Mouse (Mus musculus) mesoderm, embryonic 11.5 days (tissue): ENCODE measurements at regions not wholly inside any gene's neighbourhood (a gene's known extent, or its start where the extent isn't known, plus 50 kb on each side); places are given as distances from the start of the nearest gene placed in this dataset.
"Not testable (repeated sequence)": the region's sequence is repeated elsewhere in the genome, so short reads cannot be mapped to it uniquely, and the experiment has no call there.

Source experiments
- DNase-seq: peaks from one replicate; pipeline ENCODE4 v3.0.0-alpha.2; 2012; ENCODE audit warnings: low read depth, low spot score

GRCm38 (mm10) chr14:14478159-14478558 lies 77.1 kb downstream of the Olfr721-ps1 start:
- DNase-seq: not testable (repeated sequence)

GRCm38 (mm10) chr14:14481840-14482239 lies 80.7 kb downstream of the Olfr721-ps1 start:
- peak; percentile 10 for DNase-seq

DNA sequence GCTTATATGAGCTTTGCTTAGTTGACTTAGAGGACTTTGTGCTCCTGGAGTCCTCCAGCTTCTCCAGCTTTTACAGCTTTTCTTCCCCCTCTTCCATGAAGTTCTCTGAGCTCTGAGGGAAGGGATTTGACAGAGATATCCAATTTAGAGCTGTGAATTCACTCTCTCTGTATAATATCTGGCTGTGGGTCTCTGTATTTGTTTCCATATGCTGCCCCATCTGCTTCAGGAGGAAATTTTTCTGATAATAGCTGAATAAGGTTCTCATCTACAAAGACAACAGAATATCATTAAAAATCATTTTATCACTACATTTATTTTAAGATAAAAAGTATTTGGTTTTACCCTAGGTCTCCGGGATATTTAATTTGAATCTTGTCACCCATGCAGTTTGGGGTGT lies 85.3 kb downstream of the Olfr721-ps1 start:
- no peak for DNase-seq

- DNase-seq: no peak
Measured at GRCm38 (mm10) chr14:14490501-14490900, 89.4 kb downstream of the Olfr721-ps1 start.

GRCm38 (mm10) chr14:14492041-14492440 lies 90.9 kb downstream of the Olfr721-ps1 start:
- no peak for DNase-seq

DNA sequence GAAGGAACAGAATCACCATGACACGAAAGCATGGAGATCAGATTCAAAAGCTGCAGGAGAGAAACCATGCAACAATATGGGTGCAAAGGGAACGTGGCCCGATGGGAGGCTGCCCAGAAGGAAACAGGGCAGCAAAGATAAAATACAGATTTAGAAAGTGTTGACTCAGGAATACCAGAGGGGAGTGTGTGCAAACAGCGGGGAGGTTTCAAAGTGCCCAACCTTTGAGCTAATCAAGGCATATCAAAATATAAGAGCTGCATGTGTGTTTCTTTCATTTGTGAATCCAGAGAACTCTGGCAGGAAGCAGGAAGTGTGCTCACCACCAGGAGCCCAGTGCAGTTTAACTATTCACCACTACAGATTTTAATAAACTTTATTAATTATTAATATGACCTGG lies 110.8 kb downstream of the Olfr721-ps1 start:
- no peak for DNase-seq

DNA sequence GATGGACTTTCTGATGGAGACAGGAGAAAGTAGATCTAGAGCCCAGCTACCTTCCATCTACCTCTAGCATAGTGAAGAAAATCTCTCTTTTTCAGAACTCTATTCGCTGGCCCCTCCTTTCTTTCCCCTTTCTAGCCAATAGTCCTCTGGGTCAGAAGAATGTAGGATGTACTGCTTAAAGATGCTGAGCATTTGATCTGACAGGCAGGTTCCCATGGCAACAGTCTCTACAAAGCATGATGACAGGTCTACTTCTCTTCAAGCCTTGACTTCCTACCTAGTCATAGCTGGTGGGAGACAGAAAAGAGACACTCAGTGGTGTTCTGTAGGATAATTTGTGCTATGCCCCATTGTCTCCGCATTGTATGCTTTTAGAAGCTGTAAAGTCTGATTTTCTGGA lies 112.0 kb downstream of the Olfr721-ps1 start:
- no peak for DNase-seq

DNA sequence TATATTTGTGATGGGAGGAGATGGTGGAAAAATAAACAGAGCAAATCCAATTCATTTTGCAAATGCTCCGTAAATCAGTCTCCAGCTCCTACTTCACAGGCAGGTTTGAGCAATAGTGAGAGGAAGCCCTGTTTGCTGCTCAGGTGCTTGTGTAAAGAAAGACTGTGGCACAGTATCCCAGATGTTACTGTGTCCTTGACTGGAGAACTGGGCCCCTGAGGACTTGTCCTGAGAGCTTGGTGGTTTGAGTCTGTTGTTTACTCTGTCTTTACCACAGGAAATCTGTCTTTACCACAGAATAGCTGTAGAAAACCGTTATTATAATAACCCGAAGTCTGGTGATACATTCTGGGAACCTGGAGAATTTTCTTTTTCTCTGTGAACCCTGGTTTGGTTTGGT lies 112.4 kb downstream of the Olfr721-ps1 start:
- DNase-seq: no peak

DNA sequence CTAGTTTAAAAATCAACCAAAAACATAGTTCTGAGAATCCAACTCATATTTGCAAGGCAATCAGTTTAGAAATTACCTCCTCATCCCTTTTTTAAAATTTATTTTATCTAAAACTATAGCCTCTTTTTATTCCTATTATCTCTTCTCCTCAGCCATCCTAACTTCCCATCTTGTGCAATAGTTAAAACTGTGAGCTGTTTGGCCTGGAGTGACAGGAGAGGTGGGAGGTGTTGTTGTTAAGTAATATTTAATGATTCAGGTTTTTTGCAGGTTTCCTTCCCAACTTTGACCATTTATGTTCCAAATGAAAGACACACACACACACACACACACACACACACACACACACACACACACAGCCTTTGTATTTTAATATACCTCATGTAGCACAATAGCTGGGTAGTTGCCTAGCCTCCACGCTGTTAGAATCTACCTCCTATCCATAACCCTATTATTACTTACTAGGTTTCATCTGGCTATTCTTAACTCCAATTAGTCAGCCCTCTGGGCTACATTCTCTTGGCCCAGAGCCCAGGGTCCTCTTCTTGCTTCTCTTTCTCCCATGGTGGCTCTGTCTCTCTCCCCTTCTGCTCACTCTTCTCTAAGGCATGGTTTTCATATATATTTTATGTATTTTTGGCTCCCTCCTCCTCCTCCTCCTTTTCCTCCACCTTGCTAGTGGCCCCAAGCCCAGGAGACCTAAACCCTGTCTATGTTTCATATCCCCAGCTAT lies 113.5 kb downstream of the Olfr721-ps1 start:
- no peak for DNase-seq

- no peak for DNase-seq
Measured at GRCm38 (mm10) chr14:14515363-14515762, 114.3 kb downstream of the Olfr721-ps1 start.

- DNase-seq: no peak
Measured at GRCm38 (mm10) chr14:14515918-14516317, 114.8 kb downstream of the Olfr721-ps1 start.

GRCm38 (mm10) chr14:14518027-14518426 lies 116.9 kb downstream of the Olfr721-ps1 start:
- DNase-seq: no peak

GRCm38 (mm10) chr14:14518841-14519240 lies 117.7 kb downstream of the Olfr721-ps1 start:
- no peak for DNase-seq

- no peak for DNase-seq
Measured at GRCm38 (mm10) chr14:14520195-14520594, 119.1 kb downstream of the Olfr721-ps1 start.

DNA sequence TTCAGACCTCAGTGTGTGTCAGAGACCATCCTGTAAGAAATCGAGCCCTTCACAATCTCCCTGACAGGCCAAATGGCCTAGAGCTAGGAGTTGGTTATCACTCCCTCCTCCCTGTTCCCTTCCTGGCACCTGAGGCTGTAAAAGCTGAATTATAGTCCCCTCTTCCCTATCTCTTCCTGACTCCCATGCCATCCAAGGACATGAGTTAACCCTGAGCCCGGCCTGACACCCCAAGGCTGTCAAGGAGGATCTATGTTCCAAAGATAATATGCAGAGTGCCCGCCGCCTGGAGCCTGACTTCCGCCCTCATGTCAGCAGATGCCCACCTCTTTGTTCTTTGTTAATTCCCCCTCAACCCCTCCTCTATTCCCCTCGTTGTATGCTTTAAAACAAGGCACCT lies 120.2 kb downstream of the Olfr721-ps1 start:
- not testable (repeated sequence) for DNase-seq

- DNase-seq: no peak
Measured at GRCm38 (mm10) chr14:14525225-14525624, 124.1 kb downstream of the Olfr721-ps1 start.

DNA sequence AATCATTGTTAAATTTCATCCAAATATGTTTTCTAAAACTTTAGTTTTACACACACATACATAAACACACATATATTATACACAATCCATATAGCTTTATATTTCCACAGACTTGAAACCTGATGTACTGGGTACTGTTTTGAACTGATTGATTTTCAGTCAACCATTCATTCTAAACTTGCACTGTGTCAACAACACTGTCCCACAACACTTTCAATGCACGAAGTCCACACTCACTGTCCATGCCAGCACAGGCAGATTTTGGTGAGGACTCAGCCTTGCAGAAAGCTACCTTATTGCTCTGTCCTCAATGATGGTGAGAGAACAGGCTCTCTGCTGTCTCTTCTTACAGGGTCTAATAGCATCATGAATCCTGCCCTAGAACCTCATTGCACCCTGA lies 127.3 kb downstream of the Olfr721-ps1 start:
- no peak for DNase-seq

GRCm38 (mm10) chr14:14541206-14541605 lies 140.1 kb downstream of the Olfr721-ps1 start:
- no peak for DNase-seq

- no peak for DNase-seq
Measured at GRCm38 (mm10) chr14:14541705-14542104, 140.6 kb downstream of the Olfr721-ps1 start.

GRCm38 (mm10) chr14:14544236-14544635 lies 143.1 kb downstream of the Olfr721-ps1 start:
- DNase-seq: no peak

GRCm38 (mm10) chr14:14552201-14552600 lies 149.9 kb upstream of the Slc4a7 start:
- no peak for DNase-seq

DNA sequence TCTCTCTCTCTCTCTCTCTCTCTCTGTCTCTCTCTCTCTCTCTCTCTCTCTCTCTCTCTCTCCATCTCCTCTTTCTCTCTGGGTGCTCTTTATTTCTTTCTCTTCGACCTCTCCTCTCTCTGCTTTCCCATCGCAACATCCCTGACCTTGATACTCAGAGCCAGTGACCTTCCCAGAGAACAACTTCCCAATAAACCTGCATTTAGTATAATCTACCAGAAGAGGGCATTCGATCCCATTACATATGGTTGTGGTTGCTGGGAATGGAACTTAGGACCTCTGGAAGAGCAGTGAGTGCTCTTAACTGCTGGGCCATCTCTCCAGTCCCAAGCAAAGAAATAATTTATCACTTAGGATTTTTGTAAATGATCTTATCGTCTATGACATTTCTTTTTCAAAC lies 127.2 kb upstream of the Slc4a7 start:
- DNase-seq: no peak

- no peak for DNase-seq
Measured at GRCm38 (mm10) chr14:14591939-14592338, 110.1 kb upstream of the Slc4a7 start.

DNA sequence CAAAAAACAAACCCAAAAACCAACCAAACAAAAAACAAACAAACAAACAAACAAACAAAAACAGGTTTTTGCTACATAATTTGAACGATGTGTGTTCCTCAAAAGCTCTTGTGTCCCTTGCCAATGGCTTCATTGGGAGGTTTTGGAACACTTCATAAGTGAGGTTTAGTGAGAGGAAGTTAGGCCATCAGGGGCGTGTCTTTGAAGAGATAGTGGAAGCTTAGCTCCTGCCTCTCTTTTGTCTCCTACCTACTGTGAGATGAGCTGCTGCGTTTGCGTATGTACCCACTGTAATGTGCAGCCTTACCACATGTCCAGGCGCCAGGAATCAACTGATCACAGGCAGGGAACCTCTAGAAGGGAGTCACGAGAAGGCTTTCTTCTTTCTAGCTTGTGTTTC lies 107.3 kb upstream of the Slc4a7 start:
- DNase-seq: no peak
